13 mouse cellular contexts compared by ENCODE assay signal in the genomic region with DNA sequence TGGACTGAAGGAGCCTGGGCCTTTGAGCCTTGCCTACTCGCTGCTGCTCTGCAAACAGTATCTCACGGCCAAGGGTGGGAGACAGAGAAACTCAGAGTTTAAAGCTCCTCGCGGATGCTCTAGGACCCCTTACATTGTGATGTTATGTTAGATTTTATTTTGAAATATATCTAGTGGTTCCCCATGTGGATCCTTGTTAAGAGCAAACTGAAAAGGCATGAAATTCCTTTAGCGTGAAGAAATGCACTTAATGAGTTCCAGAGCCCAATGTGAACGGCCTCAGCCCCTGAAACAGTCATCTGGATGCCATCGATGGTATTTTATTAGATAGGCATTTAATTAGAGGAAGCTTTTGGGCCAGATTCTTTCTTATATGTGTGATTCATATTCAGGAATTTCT.
DNase-seq lines count a peak whose midpoint lies in the region; ATAC-seq and TF ChIP-seq lines count a peak whose summit lies in the region.
"Had no signal": no experiment of that assay in that cellular context is flagged by ENCODE, and none has a peak within 500 bp of the region (broad histone marks: within the 10 kb centered on the region; RNA-seq: fewer than 3 reads in every experiment).

No protein-coding gene starts in this region.

- ATAC-seq in hindbrain, embryonic 12.5 days (ENCODE audit: low FRiP score) = no peak
- no peak for ATAC-seq in hindbrain, embryonic 16.5 days
- ATAC-seq in Patski = peak; percentile 64
- ATAC-seq in hindbrain, embryonic 14.5 days (ENCODE audit: low FRiP score) = no peak

- H3K9me3 ChIP-seq in hindbrain, embryonic 12.5 days (replicated peaks) = no peaks in the 10 kb centered on the region
- H3K9me3 ChIP-seq in hindbrain, embryonic 16.5 days (ENCODE audit: control insufficient read depth, low read length) = no peaks in the 10 kb centered on the region
- no peaks in the 10 kb centered on the region for H3K9me3 ChIP-seq in hindbrain, embryonic 14.5 days (ENCODE audit: control insufficient read depth, low read length)
- H3K9me3 ChIP-seq: neural tube, embryonic 12.5 days had no signal

- H3K27me3 ChIP-seq in hindbrain, embryonic 12.5 days = no peaks in the 10 kb centered on the region
- no peaks in the 10 kb centered on the region for H3K27me3 ChIP-seq in hindbrain, embryonic 16.5 days (replicated peaks; ENCODE audit: control insufficient read depth, insufficient read depth, low read length)
- no peaks in the 10 kb centered on the region for H3K27me3 ChIP-seq in Patski
- H3K27me3 ChIP-seq in hindbrain, embryonic 14.5 days (ENCODE audit: control insufficient read depth, insufficient read depth, low read length) = no peaks in the 10 kb centered on the region
- H3K27me3 ChIP-seq: neural tube, embryonic 12.5 days had no signal

- peak; percentile 84 for DNase-seq in 3T3-L1 (ENCODE audit: low read depth, low spot score)
- DNase-seq in Patski (ENCODE audit: low read depth, low spot score) = no peak
- DNase-seq in hindbrain, embryonic 14.5 days (ENCODE audit: low spot score) = peak; percentile 32
- no peak for DNase-seq in layer of hippocampus, adult 8-10 months (ENCODE audit: low spot score in 2 of 2)
- no peak for DNase-seq in frontal cortex, postnatal 10 days (ENCODE audit: low spot score in 2 of 2)
- DNase-seq: adrenal gland, adult 2 months; cerebellum, adult 2 months; kidney, adult 9 months; lung, postnatal 14 days had no signal

- no peak overlapping the region for H3K4me3 ChIP-seq in hindbrain, embryonic 12.5 days
- no peak overlapping the region for H3K4me3 ChIP-seq in hindbrain, embryonic 16.5 days (ENCODE audit: low read length)
- no peak overlapping the region for H3K4me3 ChIP-seq in hindbrain, embryonic 14.5 days (replicated peaks; ENCODE audit: low read length)
- H3K4me3 ChIP-seq: neural tube, embryonic 12.5 days had no signal

- in situ Hi-C loops in Patski (cut with MboI; ENCODE audit: low pct_unique_long_range_greater_than_20kb) = no loop called here

- POLR2A ChIA-PET in Patski (lab: Charles Lee) = interaction anchor here (0.6 to 1.5 kb wide), 6 partner anchors 10 to 355 kb away, joined by 3 to 4 read pairs (median 3); no protein-coding TSS in a partner anchor

- no peak overlapping the region for H3K9ac ChIP-seq in hindbrain, embryonic 12.5 days
- H3K9ac ChIP-seq in hindbrain, embryonic 16.5 days (ENCODE audit: low read depth, low read length) = no peak overlapping the region
- H3K9ac ChIP-seq in hindbrain, embryonic 14.5 days = no peak overlapping the region
- H3K9ac ChIP-seq: neural tube, embryonic 12.5 days had no signal

- CTCF ChIA-PET in Patski (lab: Charles Lee) = interaction anchor here (3.9 kb wide), 1 partner anchor 12 kb away, joined by 16 read pairs; no protein-coding TSS in a partner anchor

- peaks cover 22% of the 10 kb centered on the region for H3K4me1 ChIP-seq in hindbrain, embryonic 12.5 days
- H3K4me1 ChIP-seq in hindbrain, embryonic 16.5 days (ENCODE audit: control insufficient read depth, insufficient read depth, low read depth, low read length) = no peaks in the 10 kb centered on the region
- H3K4me1 ChIP-seq in hindbrain, embryonic 14.5 days (replicated peaks; ENCODE audit: control insufficient read depth, insufficient read depth, low read length) = no peaks in the 10 kb centered on the region
- H3K4me1 ChIP-seq: neural tube, embryonic 12.5 days had no signal

- WGBS in hindbrain, embryonic 12.5 days = 52% methylated on average over 7 of the region's 7 CpGs
- WGBS in hindbrain, embryonic 16.5 days = 51% methylated on average over 7 of the region's 7 CpGs
- 53% methylated on average over 7 of the region's 7 CpGs for WGBS in hindbrain, embryonic 14.5 days

- H3K4me2 ChIP-seq in hindbrain, embryonic 12.5 days (replicated peaks) = no peak overlapping the region
- no peak overlapping the region for H3K4me2 ChIP-seq in hindbrain, embryonic 16.5 days (ENCODE audit: low read length)
- no peak overlapping the region for H3K4me2 ChIP-seq in hindbrain, embryonic 14.5 days (replicated peaks)
- H3K4me2 ChIP-seq: neural tube, embryonic 12.5 days had no signal

- peaks cover 26% of the 10 kb centered on the region for H3K36me3 ChIP-seq in hindbrain, embryonic 12.5 days
- H3K36me3 ChIP-seq in hindbrain, embryonic 16.5 days (ENCODE audit: control insufficient read depth, insufficient read depth, low read length) = peaks cover 17% of the 10 kb centered on the region
- peaks cover 32% of the 10 kb centered on the region for H3K36me3 ChIP-seq in hindbrain, embryonic 14.5 days (replicated peaks; ENCODE audit: control insufficient read depth, insufficient read depth)
- H3K36me3 ChIP-seq: G1E had no signal

- no peak for TF ChIP-seq CTCF in Patski (IDR thresholded peaks at IDR 0.05)

- H3K27ac ChIP-seq in hindbrain, embryonic 12.5 days = 0 out of 2 replicates have a peak overlapping the region, but pooled peaks have one; percentile 12
- H3K27ac ChIP-seq in hindbrain, embryonic 16.5 days (ENCODE audit: low read depth, low read length) = no peak overlapping the region
- no peak overlapping the region for H3K27ac ChIP-seq in hindbrain, embryonic 14.5 days
- H3K27ac ChIP-seq: neural tube, embryonic 12.5 days had no signal

Comparison
In these comparisons a context has a peak if more than half of its experiments do, and no peak if none do; other contexts are left out.
1. DNase-seq: peak in 3T3-L1 (single experiment) and hindbrain, embryonic 14.5 days (single experiment); none in Patski (single experiment), layer of hippocampus, adult 8-10 months (0 of 2) and frontal cortex, postnatal 10 days (0 of 2).